Mouse (Mus musculus) limb, embryonic 12.5 days (tissue): Measurements from ENCODE around the gene Cactin. TPM values are rescaled to one million over a fixed set of nuclear protein-coding genes. Genes with fewer than 3 reads are reported as not detected.
A peak's percentile ranks its signal among the peaks of the same experiment; 100 is the strongest.

Experiments
- ATAC-seq: fragments of 200-750 bp; cut with Nextera tagmentation; 2 replicates; pipeline ENCODE4 v1.8.0; 2017; ENCODE audit warnings: low read depth, moderate TSS enrichment; ENCODE audit not compliant: insufficient number of reproducible peaks, insufficient read depth, low FRiP score, low TSS enrichment
- H3K27ac ChIP-seq: fragments of 300-500 bp; sonication (generic); 2 replicates; pipeline ENCODE4 v1.5.1; 2016; ENCODE audit warnings: mild to moderate bottlenecking, moderate library complexity
- H3K27me3 ChIP-seq: fragments of 300-500 bp; sonication (generic); 2 replicates; pipeline ENCODE4 v1.6.1; 2016; ENCODE audit warnings: mild to moderate bottlenecking, moderate library complexity
- H3K36me3 ChIP-seq: fragments of 300-500 bp; sonication (generic); 2 replicates; pipeline ENCODE4 v1.6.1; 2016; ENCODE audit warnings: mild to moderate bottlenecking, moderate library complexity
- H3K4me1 ChIP-seq: fragments of 300-500 bp; sonication (generic); replicated peaks from 2 replicates; pipeline ENCODE4 v1.6.1; 2016
- H3K4me2 ChIP-seq: fragments of 300-500 bp; sonication (generic); 2 replicates; pipeline ENCODE4 v1.6.1; 2016; ENCODE audit warnings: mild to moderate bottlenecking, moderate library complexity
- H3K4me3 ChIP-seq: fragments of 300-500 bp; sonication (generic); replicated peaks from 2 replicates; pipeline ENCODE4 v1.5.1; 2016; ENCODE audit warnings: mild to moderate bottlenecking
- H3K9ac ChIP-seq: fragments of 300-500 bp; sonication (generic); replicated peaks from 2 replicates; pipeline ENCODE4 v1.6.1; 2016; ENCODE audit warnings: mild to moderate bottlenecking, moderate library complexity
- H3K9me3 ChIP-seq: fragments of 300-500 bp; sonication (generic); 2 replicates; pipeline ENCODE4 v1.6.1; 2016; ENCODE audit warnings: mild to moderate bottlenecking, moderate library complexity
- WGBS: fragments of 180-500 bp; shearing (Covaris S2); methylation state at CpG from one replicate; pipeline ENCODE4 v1.1.7; 2016; 5-methylcytosine and 5-hydroxymethylcytosine counted together
- polyA plus RNA-seq: library from polyadenylated mRNA; unstranded; fragments of >200 nt; fragmentation: Nextera tagmentation; extraction: Ambion mirVana; gene quantifications from 2 replicates; pipeline ENCODE4 v1.2.1, GENCODE M21; 2016

Gene Cactin
- polyA plus RNA-seq, 1 experiment from 2014 or later: 57.7 TPM

GRCm38 (mm10) chr10:81329194-81329975 lies 8.5 kb downstream of the Cactin start:
- H3K27me3 ChIP-seq: peaks cover 29% of the 10 kb centered on the region
- no peak for ATAC-seq
- H3K4me2 ChIP-seq: no peak overlapping the region
- no peaks in the 10 kb centered on the region for H3K9me3 ChIP-seq
- peak overlapping the region; percentile 74 for H3K27ac ChIP-seq
- H3K9ac ChIP-seq: peak overlapping the region; percentile 24
- no peak overlapping the region for H3K4me3 ChIP-seq
- peaks cover 30% of the 10 kb centered on the region for H3K36me3 ChIP-seq
- 67% methylated on average over 10 of the region's 10 CpGs for WGBS
- peaks cover 23% of the 10 kb centered on the region for H3K4me1 ChIP-seq

GRCm38 (mm10) chr10:81330007-81330406 lies 9.1 kb downstream of the Cactin start:
- H3K27me3 ChIP-seq: peaks cover 35% of the 10 kb centered on the region
- WGBS: 65% methylated on average over 4 of the region's 4 CpGs
- H3K4me1 ChIP-seq: peaks cover 23% of the 10 kb centered on the region
- H3K4me2 ChIP-seq: no peak overlapping the region
- peak overlapping the region; percentile 24 for H3K9ac ChIP-seq
- no peak overlapping the region for H3K4me3 ChIP-seq
- no peak for ATAC-seq
- H3K27ac ChIP-seq: peak overlapping the region; percentile 74
- H3K9me3 ChIP-seq: no peaks in the 10 kb centered on the region
- peaks cover 24% of the 10 kb centered on the region for H3K36me3 ChIP-seq

- H3K27ac ChIP-seq: no peak overlapping the region
- peaks cover 1% of the 10 kb centered on the region for H3K36me3 ChIP-seq
- no peak overlapping the region for H3K9ac ChIP-seq
- ATAC-seq: no peak
- H3K4me1 ChIP-seq: peaks cover 37% of the 10 kb centered on the region
- H3K4me3 ChIP-seq: peak overlapping the region; percentile 24
- H3K9me3 ChIP-seq: no peaks in the 10 kb centered on the region
- H3K4me2 ChIP-seq: peak overlapping the region; percentile 41
- 18% methylated on average over 29 of the region's 29 CpGs for WGBS
- peaks cover 54% of the 10 kb centered on the region for H3K27me3 ChIP-seq
Observed at GRCm38 (mm10) chr10:81332277-81332676, 11.4 kb downstream of the Cactin start.

GRCm38 (mm10) chr10:81334324-81334723 lies 13.4 kb downstream of the Cactin start:
- H3K27me3 ChIP-seq: peaks cover 70% of the 10 kb centered on the region
- peaks cover 28% of the 10 kb centered on the region for H3K4me1 ChIP-seq

GRCm38 (mm10) chr10:81335393-81336340 lies 14.8 kb downstream of the Cactin start:
- peaks cover 21% of the 10 kb centered on the region for H3K4me1 ChIP-seq
- H3K27me3 ChIP-seq: peaks cover 74% of the 10 kb centered on the region
- 39% methylated on average over 19 of the region's 19 CpGs for WGBS
- no peaks in the 10 kb centered on the region for H3K36me3 ChIP-seq
- peak overlapping the region; percentile 22 for H3K4me2 ChIP-seq
- H3K9me3 ChIP-seq: no peaks in the 10 kb centered on the region
- H3K27ac ChIP-seq: peak overlapping the region; percentile 64
- ATAC-seq: peak; percentile 33
- peak overlapping the region; percentile 28; the same call in 1 of the 2 replicates for H3K9ac ChIP-seq
- H3K4me3 ChIP-seq: no peak overlapping the region

More at GRCm38 (mm10) chr10:81334324-81334723, 13.4 kb downstream of the Cactin start:
- no peak overlapping the region for H3K4me2 ChIP-seq
- H3K4me3 ChIP-seq: no peak overlapping the region
- no peak overlapping the region for H3K9ac ChIP-seq
- H3K27ac ChIP-seq: no peak overlapping the region
- no peaks in the 10 kb centered on the region for H3K36me3 ChIP-seq
- 65% methylated on average over 11 of the region's 11 CpGs for WGBS
- no peaks in the 10 kb centered on the region for H3K9me3 ChIP-seq
- ATAC-seq: no peak

- Histone ChIP-seq H3K4me3 (no peak overlapping the region), H3K27ac (no peak overlapping the region), H3K36me3 (no peaks in the 10 kb centered on the region), H3K4me1 (peaks cover 21% of the 10 kb centered on the region), H3K9me3 (no peaks in the 10 kb centered on the region), H3K4me2 (no peak overlapping the region), H3K27me3 (peaks cover 80% of the 10 kb centered on the region), H3K9ac (no peak overlapping the region)
- no peak for ATAC-seq
- 88% methylated on average over 4 of the region's 4 CpGs for WGBS
Observed at GRCm38 (mm10) chr10:81336558-81336957, 15.7 kb downstream of the Cactin start.

GRCm38 (mm10) chr10:81340551-81341332 lies 19.8 kb downstream of the Cactin start:
- no peak overlapping the region for H3K27ac ChIP-seq
- no peak overlapping the region for H3K4me3 ChIP-seq
- no peak for ATAC-seq
- peaks cover 15% of the 10 kb centered on the region for H3K4me1 ChIP-seq
- H3K36me3 ChIP-seq: peaks cover 7% of the 10 kb centered on the region
- no peak overlapping the region for H3K9ac ChIP-seq
- peaks cover 88% of the 10 kb centered on the region for H3K27me3 ChIP-seq
- H3K9me3 ChIP-seq: no peaks in the 10 kb centered on the region
- 39% methylated on average over 17 of the region's 17 CpGs for WGBS
- no peak overlapping the region for H3K4me2 ChIP-seq

GRCm38 (mm10) chr10:81341333-81341949 lies 20.5 kb downstream of the Cactin start:
- Histone ChIP-seq H3K4me3 (no peak overlapping the region), H3K27ac (no peak overlapping the region), H3K9ac (no peak overlapping the region), H3K27me3 (peaks cover 88% of the 10 kb centered on the region), H3K9me3 (no peaks in the 10 kb centered on the region), H3K4me1 (peaks cover 13% of the 10 kb centered on the region), H3K4me2 (no peak overlapping the region), H3K36me3 (peaks cover 11% of the 10 kb centered on the region)
- ATAC-seq: no peak
- 36% methylated on average over 16 of the region's 16 CpGs for WGBS

- Histone ChIP-seq H3K4me1 (peaks cover 27% of the 10 kb centered on the region), H3K36me3 (peaks cover 18% of the 10 kb centered on the region), H3K4me2 (peak within 1 kb of the TSS; percentile 74), H3K27me3 (peaks cover 87% of the 10 kb centered on the region), H3K27ac (no peak within 1 kb of the TSS), H3K4me3 (peak within 1 kb of the TSS; percentile 48), H3K9me3 (no peaks in the 10 kb centered on the region), H3K9ac (peak within 1 kb of the TSS; percentile 57)
- WGBS: 4% methylated on average over 64 of the region's 67 CpGs
- ATAC-seq: no peak
Observed at GRCm38 (mm10) chr10:81342686-81343505, 22.0 kb downstream of the Cactin start, which contains the start of gene Gipc3. TSS of gene Gipc3 (minus strand) at chr10:81343266.
